Mouse (Mus musculus) forebrain, embryonic 11.5 days (tissue): ENCODE results near the gene Twist2. TPM values are rescaled to one million over a fixed set of nuclear protein-coding genes. Genes with fewer than 3 reads are reported as not detected.

Experiments used
- ATAC-seq: fragments of 200-750 bp; cut with Nextera tagmentation; replicated peaks from 2 replicates; pipeline ENCODE4 v1.8.0; 2017; ENCODE audit warnings: moderate TSS enrichment; ENCODE audit not compliant: low FRiP score
- DNase-seq: peaks from one replicate; pipeline ENCODE4 v3.0.0-alpha.2; 2017; ENCODE audit warnings: low spot score
- H3K27ac ChIP-seq: fragments of 300-500 bp; sonication (generic); 2 replicates; pipeline ENCODE4 v1.5.1; 2014; ENCODE audit warnings: low read depth, low read length
- H3K27me3 ChIP-seq: fragments of 300-500 bp; sonication (generic); 2 replicates; pipeline ENCODE4 v1.6.1; 2014; ENCODE audit warnings: mild to moderate bottlenecking, low read length, mixed read lengths; ENCODE audit not compliant: control insufficient read depth, insufficient read depth
- H3K36me3 ChIP-seq: fragments of 300-500 bp; sonication (generic); 2 replicates; pipeline ENCODE4 v1.6.1; 2014; ENCODE audit warnings: mild to moderate bottlenecking, low read length, moderate library complexity, mixed read lengths; ENCODE audit not compliant: control insufficient read depth, insufficient read depth
- H3K4me1 ChIP-seq: fragments of 300-500 bp; sonication (generic); replicated peaks from 2 replicates; pipeline ENCODE4 v1.6.1; 2014; ENCODE audit warnings: low read length, mixed read lengths; ENCODE audit not compliant: control insufficient read depth, insufficient read depth
- H3K4me2 ChIP-seq: fragments of 300-500 bp; sonication (generic); 2 replicates; pipeline ENCODE4 v1.6.1; 2014; ENCODE audit warnings: low read depth, mild to moderate bottlenecking, low read length, moderate library complexity, mixed read lengths; ENCODE audit not compliant: severe bottlenecking
- H3K4me3 ChIP-seq: fragments of 300-500 bp; sonication (generic); 2 replicates; pipeline ENCODE4 v1.5.1; 2014; ENCODE audit warnings: low read depth, low read length
- H3K9ac ChIP-seq: fragments of 300-500 bp; sonication (generic); 2 replicates; pipeline ENCODE4 v1.6.1; 2014; ENCODE audit warnings: low read length
- H3K9me3 ChIP-seq: fragments of 300-500 bp; sonication (generic); 2 replicates; pipeline ENCODE4 v1.6.1; 2016; ENCODE audit warnings: low read length, mixed read lengths; ENCODE audit not compliant: control insufficient read depth
- WGBS: fragments of 180-500 bp; shearing (Covaris S2); extraction: QIAGEN DNeasy Blood & Tissue Kit; methylation state at CpG from one replicate; pipeline ENCODE4 v1.1.7; 2014; 5-methylcytosine and 5-hydroxymethylcytosine counted together
- polyA plus RNA-seq: library from polyadenylated mRNA; unstranded; fragments of >200 nt; fragmentation: Nextera tagmentation; extraction: Ambion mirVana; gene quantifications from 2 replicates; pipeline ENCODE4 v1.2.1, GENCODE M21; 2014

Twist2 gene
- polyA plus RNA-seq, 1 experiment from 2014 or later, result 7.9 TPM

GRCm38 (mm10) chr1:91762528-91763091 is 38.7 kb upstream of the Twist2 start:
- Histone ChIP-seq H3K4me3 (no peak overlapping the region), H3K9me3 (no peaks in the 10 kb centered on the region), H3K36me3 (no peaks in the 10 kb centered on the region), H3K27ac (no peak overlapping the region), H3K4me2 (no peak overlapping the region), H3K27me3 (no peaks in the 10 kb centered on the region; the same call in 1 of the 2 replicates), H3K4me1 (peaks cover 10% of the 10 kb centered on the region), H3K9ac (no peak overlapping the region)
- no peak for DNase-seq
- ATAC-seq, result no peak
- 76% methylated on average over 12 of the region's 12 CpGs for WGBS

GRCm38 (mm10) chr1:91770221-91770624 is 31.0 kb upstream of the Twist2 start:
- no peak for DNase-seq
- no peak overlapping the region for H3K4me2 ChIP-seq
- H3K4me1 ChIP-seq, result 0 out of 2 replicates have a peak, but pooled peaks cover 2% of the 10 kb centered on the region
- ATAC-seq, result no peak
- no peaks in the 10 kb centered on the region for H3K27me3 ChIP-seq
- H3K4me3 ChIP-seq, result no peak overlapping the region
- WGBS, result 49% methylated on average over 12 of the region's 12 CpGs
- no peak overlapping the region for H3K27ac ChIP-seq
- H3K9ac ChIP-seq, result no peak overlapping the region
- no peaks in the 10 kb centered on the region for H3K36me3 ChIP-seq
- no peaks in the 10 kb centered on the region for H3K9me3 ChIP-seq

- Histone ChIP-seq H3K27me3 (no peaks in the 10 kb centered on the region), H3K4me1 (0 out of 2 replicates have a peak, but pooled peaks cover 2% of the 10 kb centered on the region), H3K27ac (no peak overlapping the region), H3K36me3 (no peaks in the 10 kb centered on the region), H3K9ac (no peak overlapping the region), H3K4me2 (no peak overlapping the region), H3K4me3 (no peak overlapping the region), H3K9me3 (no peaks in the 10 kb centered on the region)
- DNase-seq, result no peak
- 25% methylated on average over 10 of the region's 10 CpGs for WGBS
- ATAC-seq, result no peak
Observed at GRCm38 (mm10) chr1:91770676-91771075, 30.6 kb upstream of the Twist2 start.

GRCm38 (mm10) chr1:91776928-91777327 is 24.3 kb upstream of the Twist2 start:
- H3K27ac ChIP-seq, result no peak overlapping the region
- H3K27me3 ChIP-seq, result no peaks in the 10 kb centered on the region
- ATAC-seq (no peak), DNase-seq (no peak)
- H3K9me3 ChIP-seq, result no peaks in the 10 kb centered on the region
- H3K36me3 ChIP-seq, result no peaks in the 10 kb centered on the region
- no peak overlapping the region for H3K4me3 ChIP-seq
- 83% methylated on average over 5 of the region's 5 CpGs for WGBS
- no peak overlapping the region for H3K9ac ChIP-seq
- H3K4me2 ChIP-seq, result no peak overlapping the region
- H3K4me1 ChIP-seq, result no peaks in the 10 kb centered on the region

GRCm38 (mm10) chr1:91779819-91780218 is 21.4 kb upstream of the Twist2 start:
- Histone ChIP-seq H3K9ac (no peak overlapping the region), H3K9me3 (no peaks in the 10 kb centered on the region), H3K27ac (no peak overlapping the region), H3K4me1 (no peaks in the 10 kb centered on the region), H3K27me3 (no peaks in the 10 kb centered on the region), H3K36me3 (no peaks in the 10 kb centered on the region), H3K4me3 (no peak overlapping the region), H3K4me2 (no peak overlapping the region)
- WGBS, result 83% methylated on average over 4 of the region's 4 CpGs
- ATAC-seq, result no peak
- no peak for DNase-seq

GRCm38 (mm10) chr1:91781182-91781581 is 20.1 kb upstream of the Twist2 start:
- Histone ChIP-seq H3K9ac (no peak overlapping the region), H3K27ac (no peak overlapping the region), H3K36me3 (no peaks in the 10 kb centered on the region), H3K27me3 (no peaks in the 10 kb centered on the region), H3K4me3 (no peak overlapping the region), H3K4me1 (no peaks in the 10 kb centered on the region), H3K9me3 (no peaks in the 10 kb centered on the region), H3K4me2 (no peak overlapping the region)
- 86% methylated on average over 7 of the region's 7 CpGs for WGBS
- no peak for DNase-seq
- no peak for ATAC-seq

GRCm38 (mm10) chr1:91784162-91784561 is 17.1 kb upstream of the Twist2 start:
- 79% methylated on average over 3 of the region's 3 CpGs for WGBS
- Histone ChIP-seq H3K9ac (no peak overlapping the region), H3K27ac (no peak overlapping the region), H3K27me3 (no peaks in the 10 kb centered on the region), H3K4me1 (no peaks in the 10 kb centered on the region), H3K9me3 (no peaks in the 10 kb centered on the region), H3K4me3 (no peak overlapping the region), H3K36me3 (no peaks in the 10 kb centered on the region), H3K4me2 (no peak overlapping the region)
- ATAC-seq, result no peak
- no peak for DNase-seq

GRCm38 (mm10) chr1:91799323-91799722 is 1.9 kb upstream of the Twist2 start:
- Histone ChIP-seq H3K9ac (no peak overlapping the region), H3K4me3 (no peak overlapping the region), H3K4me1 (peaks cover 4% of the 10 kb centered on the region; the same call in 1 of the 2 replicates), H3K36me3 (no peaks in the 10 kb centered on the region), H3K27ac (no peak overlapping the region), H3K9me3 (no peaks in the 10 kb centered on the region), H3K27me3 (peaks cover 44% of the 10 kb centered on the region), H3K4me2 (no peak overlapping the region)
- no peak for ATAC-seq
- no peak for DNase-seq
- WGBS, result 64% methylated on average over 3 of the region's 3 CpGs

- Histone ChIP-seq H3K27me3 (peaks cover 46% of the 10 kb centered on the region), H3K4me1 (peaks cover 4% of the 10 kb centered on the region; the same call in 1 of the 2 replicates), H3K9ac (no peak overlapping the region), H3K27ac (no peak overlapping the region), H3K4me2 (no peak overlapping the region), H3K4me3 (no peak overlapping the region), H3K9me3 (no peaks in the 10 kb centered on the region), H3K36me3 (no peaks in the 10 kb centered on the region)
- DNase-seq (no peak), ATAC-seq (no peak)
- WGBS, result 12% methylated on average over 13 of the region's 13 CpGs
Observed at GRCm38 (mm10) chr1:91800348-91800747, 913 bp upstream of the Twist2 start.
